Mouse (Mus musculus) heart, adult 2 months (tissue): Measurements from ENCODE around the gene Gng8.

Source experiments
- CTCF ChIP-seq: fragments of 200-600 bp; IDR thresholded peaks from 2 replicates; pipeline ENCODE4 v1.8.1; 2022; ENCODE audit warnings: antibody characterized with exemption, mild to moderate bottlenecking, moderate library complexity
- EP300 ChIP-seq: fragments of 200-500 bp; IDR thresholded peaks from 2 replicates; pipeline ENCODE4 v1.6.1; 2011; ENCODE audit warnings: low read depth, low read length, control low read depth; ENCODE audit not compliant: insufficient read depth

GRCm38 (mm10) chr7:16928341-16928740, 36.8 kb downstream of the Gng8 start:
- no peak for TF ChIP-seq CTCF
- no peak for TF ChIP-seq EP300
